Mouse (Mus musculus) megakaryocyte, embryonic 14.5 days (primary cell): ENCODE results near the gene Orai3.

Experiments
- FLI1 ChIP-seq: IDR thresholded peaks from 2 replicates; pipeline ENCODE4 v1.6.1; 2012; ENCODE audit warnings: low read length, inconsistent platforms, mixed read lengths
- GATA1 ChIP-seq: IDR thresholded peaks from 3 replicates; pipeline ENCODE4 v1.6.1; 2012; ENCODE audit warnings: mixed read lengths, low read length, inconsistent platforms, borderline replicate concordance

GRCm38 (mm10) chr7:127815954-127816821 is 46.6 kb downstream of the Orai3 start:
- TF ChIP-seq GATA1, result no peak
- no peak for TF ChIP-seq FLI1
